Mouse (Mus musculus) midbrain, embryonic 12.5 days (tissue): ENCODE data around the gene Hbb-y. TPM values are rescaled to one million over a fixed set of nuclear protein-coding genes. Genes with fewer than 3 reads are reported as not detected.
"Not testable (repeated sequence)": the region's sequence is repeated elsewhere in the genome, so short reads cannot be mapped to it uniquely, and the experiment has no call there.

ENCODE experiments used
- ATAC-seq: fragments of 200-750 bp; cut with Nextera tagmentation; 2 replicates; pipeline ENCODE4 v1.8.0; 2017; ENCODE audit warnings: low read depth, moderate TSS enrichment, moderate library complexity; ENCODE audit not compliant: low FRiP score
- H3K27ac ChIP-seq: fragments of 300-500 bp; sonication (generic); replicated peaks from 2 replicates; pipeline ENCODE4 v1.5.1; 2016; ENCODE audit warnings: mild to moderate bottlenecking
- H3K27me3 ChIP-seq: fragments of 300-500 bp; sonication (generic); 2 replicates; pipeline ENCODE4 v1.6.1; 2016; ENCODE audit warnings: mild to moderate bottlenecking
- H3K36me3 ChIP-seq: fragments of 300-500 bp; sonication (generic); 2 replicates; pipeline ENCODE4 v1.6.1; 2016
- H3K4me1 ChIP-seq: fragments of 300-500 bp; sonication (generic); 2 replicates; pipeline ENCODE4 v1.6.1; 2016
- H3K4me2 ChIP-seq: fragments of 300-500 bp; sonication (generic); replicated peaks from 2 replicates; pipeline ENCODE4 v1.6.1; 2016; ENCODE audit warnings: mild to moderate bottlenecking, moderate library complexity
- H3K4me3 ChIP-seq: fragments of 300-500 bp; sonication (generic); 2 replicates; pipeline ENCODE4 v1.5.1; 2016; ENCODE audit warnings: mild to moderate bottlenecking
- H3K9ac ChIP-seq: fragments of 300-500 bp; sonication (generic); replicated peaks from 2 replicates; pipeline ENCODE4 v1.6.1; 2016; ENCODE audit warnings: mild to moderate bottlenecking, moderate library complexity
- H3K9me3 ChIP-seq: fragments of 300-500 bp; sonication (generic); 2 replicates; pipeline ENCODE4 v1.6.1; 2016; ENCODE audit warnings: mild to moderate bottlenecking
- WGBS: fragments of 180-500 bp; shearing (Covaris S2); methylation state at CpG from one replicate; pipeline ENCODE4 v1.1.7; 2016; 5-methylcytosine and 5-hydroxymethylcytosine counted together
- polyA plus RNA-seq: library from polyadenylated mRNA; unstranded; fragments of >200 nt; fragmentation: Nextera tagmentation; extraction: Ambion mirVana; gene quantifications from 2 replicates; pipeline ENCODE4 v1.2.1, GENCODE M21; 2016

Hbb-y gene
- polyA plus RNA-seq, 1 experiment from 2014 or later, result 9,167 TPM

- no peak overlapping the region for H3K4me3 ChIP-seq
- no peak overlapping the region for H3K4me2 ChIP-seq
- H3K36me3 ChIP-seq, result no peaks in the 10 kb centered on the region
- no peak overlapping the region for H3K27ac ChIP-seq
- no peaks in the 10 kb centered on the region for H3K4me1 ChIP-seq
- H3K27me3 ChIP-seq, result no peaks in the 10 kb centered on the region
- H3K9ac ChIP-seq, result no peak overlapping the region
- ATAC-seq, result no peak
- H3K9me3 ChIP-seq, result no peaks in the 10 kb centered on the region
- 90% methylated on average over 1 of the region's 1 CpGs for WGBS
These were observed 41.7 kb downstream of the Hbb-y start for GRCm38 (mm10) chr7:103811223-103811845.

GRCm38 (mm10) chr7:103810746-103811145, 42.3 kb downstream of the Hbb-y start:
- Histone ChIP-seq H3K9ac (no peak overlapping the region), H3K27ac (no peak overlapping the region), H3K4me3 (no peak overlapping the region), H3K36me3 (no peaks in the 10 kb centered on the region), H3K4me2 (no peak overlapping the region), H3K27me3 (no peaks in the 10 kb centered on the region), H3K4me1 (no peaks in the 10 kb centered on the region), H3K9me3 (no peaks in the 10 kb centered on the region)
- ATAC-seq, result no peak
- WGBS, result 82% methylated on average over 3 of the region's 3 CpGs

GRCm38 (mm10) chr7:103810296-103810695, 42.7 kb downstream of the Hbb-y start:
- no peaks in the 10 kb centered on the region for H3K36me3 ChIP-seq
- WGBS, result 86% methylated on average over 1 of the region's 1 CpGs
- H3K9ac ChIP-seq, result no peak overlapping the region
- no peak overlapping the region for H3K27ac ChIP-seq
- H3K9me3 ChIP-seq, result no peaks in the 10 kb centered on the region
- H3K4me1 ChIP-seq, result no peaks in the 10 kb centered on the region
- no peak for ATAC-seq
- H3K27me3 ChIP-seq, result no peaks in the 10 kb centered on the region
- no peak overlapping the region for H3K4me2 ChIP-seq
- no peak overlapping the region for H3K4me3 ChIP-seq

DNA sequence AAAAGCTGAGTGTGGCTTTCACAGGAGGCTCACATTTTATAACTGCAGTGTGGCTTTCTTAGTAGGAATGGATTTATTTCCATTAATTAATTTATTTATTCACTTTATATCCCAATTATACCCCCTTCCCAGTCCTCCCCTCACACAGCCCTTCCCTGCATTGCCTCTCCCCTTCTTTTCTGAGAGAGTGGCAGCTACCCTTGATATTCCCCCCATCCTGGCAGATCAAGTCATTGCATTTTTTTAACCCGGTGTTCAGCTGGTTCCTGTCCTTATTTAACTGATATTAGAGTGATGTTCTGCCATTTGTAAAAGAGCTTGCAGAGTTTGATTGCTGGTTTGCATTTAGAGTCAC, 43.2 kb downstream of the Hbb-y start:
- WGBS, result 79% methylated on average over 1 of the region's 1 CpGs
- Histone ChIP-seq H3K27ac (no peak overlapping the region), H3K4me1 (no peaks in the 10 kb centered on the region), H3K4me3 (no peak overlapping the region), H3K4me2 (no peak overlapping the region), H3K36me3 (no peaks in the 10 kb centered on the region), H3K27me3 (no peaks in the 10 kb centered on the region), H3K9ac (no peak overlapping the region), H3K9me3 (no peaks in the 10 kb centered on the region)
- ATAC-seq, result no peak

DNA sequence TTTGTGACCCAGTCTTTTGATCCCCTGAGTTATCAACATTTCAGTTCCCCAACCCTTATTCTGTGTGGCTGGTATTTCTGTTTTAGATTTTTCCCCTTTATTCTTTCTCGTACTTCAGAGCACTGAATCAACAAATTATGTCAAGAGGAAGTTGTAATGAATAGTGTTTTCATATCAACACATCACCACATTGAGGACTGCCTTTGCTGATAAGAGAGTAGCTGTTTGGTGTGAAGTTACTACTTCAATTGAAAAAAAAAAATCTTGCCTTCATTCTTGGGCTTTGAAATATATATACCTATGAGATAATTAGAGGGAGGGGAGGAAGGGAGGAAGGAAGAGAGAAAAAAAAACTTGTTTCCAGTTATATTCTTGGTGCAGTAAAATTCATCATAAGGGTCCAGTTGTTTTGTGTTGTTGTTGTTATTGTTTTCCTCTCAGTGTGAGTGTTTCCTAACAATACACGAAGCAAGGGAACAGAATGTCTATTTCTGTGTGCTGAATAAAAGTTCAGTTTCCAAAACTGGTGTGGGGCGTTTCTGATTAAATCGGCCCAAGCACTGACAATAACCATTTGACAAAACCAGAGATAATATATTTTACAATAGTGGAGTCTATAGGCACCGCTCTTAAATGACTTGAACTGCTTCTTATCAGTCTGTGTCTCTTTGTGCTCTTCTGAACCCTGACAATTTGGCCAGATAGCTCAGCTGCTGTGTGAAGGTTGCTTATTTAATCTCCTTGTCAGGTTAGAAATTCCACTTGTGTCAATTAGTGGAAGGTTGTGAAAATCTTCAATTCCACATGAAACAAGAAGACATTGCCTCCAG, 43.8 kb downstream of the Hbb-y start:
- 71% methylated on average over 5 of the region's 5 CpGs for WGBS
- no peaks in the 10 kb centered on the region for H3K36me3 ChIP-seq
- H3K27ac ChIP-seq, result no peak overlapping the region
- no peak overlapping the region for H3K4me2 ChIP-seq
- H3K9me3 ChIP-seq, result no peaks in the 10 kb centered on the region
- no peak for ATAC-seq
- no peak overlapping the region for H3K4me3 ChIP-seq
- no peaks in the 10 kb centered on the region for H3K27me3 ChIP-seq
- no peak overlapping the region for H3K9ac ChIP-seq
- no peaks in the 10 kb centered on the region for H3K4me1 ChIP-seq

- H3K9me3 ChIP-seq, H3K4me2 ChIP-seq, H3K27ac ChIP-seq, H3K27me3 ChIP-seq, H3K4me3 ChIP-seq, ATAC-seq, H3K36me3 ChIP-seq, H3K9ac ChIP-seq, H3K4me1 ChIP-seq: not testable (repeated sequence)
- 71% methylated on average over 2 of the region's 2 CpGs for WGBS
These were observed 44.9 kb downstream of the Hbb-y start for GRCm38 (mm10) chr7:103808120-103808519.

DNA sequence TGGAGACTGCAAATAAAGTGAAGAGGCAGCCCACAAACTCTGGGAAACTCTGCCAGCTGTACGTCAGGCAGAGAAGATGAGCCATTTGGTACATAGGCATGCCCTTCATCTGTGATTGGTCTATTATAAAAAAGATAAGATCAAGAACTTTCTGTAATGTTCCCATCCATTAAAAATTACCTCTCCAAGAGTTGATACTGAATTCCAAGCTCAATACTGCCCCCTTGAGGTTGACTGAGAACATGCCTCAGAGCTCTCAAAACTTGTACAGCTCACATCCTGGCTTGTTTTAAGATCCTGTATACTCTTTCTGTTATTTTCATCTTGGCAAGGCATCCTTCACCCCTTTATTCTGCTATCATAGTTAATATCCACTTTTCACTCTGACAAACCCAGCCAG, 46.2 kb downstream of the Hbb-y start:
- no peaks in the 10 kb centered on the region for H3K4me1 ChIP-seq
- no peak for ATAC-seq
- no peak overlapping the region for H3K4me2 ChIP-seq
- WGBS, result 74% methylated on average over 1 of the region's 1 CpGs
- H3K27ac ChIP-seq, result no peak overlapping the region
- no peaks in the 10 kb centered on the region for H3K36me3 ChIP-seq
- no peak overlapping the region for H3K4me3 ChIP-seq
- H3K9me3 ChIP-seq, result no peaks in the 10 kb centered on the region
- H3K27me3 ChIP-seq, result no peaks in the 10 kb centered on the region
- no peak overlapping the region for H3K9ac ChIP-seq

Other genes with a start within 250 kb of the Hbb-y start
- gene Olfr620, start 240.7 kb downstream of the Hbb-y start, polyA plus RNA-seq, result not detected in 2 replicates
- not detected in 2 replicates for gene Olfr622, start 210.5 kb downstream of the Hbb-y start, polyA plus RNA-seq
- gene Olfr623, start 189.5 kb downstream of the Hbb-y start, polyA plus RNA-seq, result not detected in 2 replicates
- not detected in 2 replicates for gene Olfr624, start 182.0 kb downstream of the Hbb-y start, polyA plus RNA-seq
- gene Olfr625-ps1, start 170.5 kb downstream of the Hbb-y start, polyA plus RNA-seq, result not detected in 2 replicates
- gene Olfr243, start 138.5 kb downstream of the Hbb-y start, polyA plus RNA-seq, result not detected in 2 replicates
- gene Olfr628, start 122.8 kb downstream of the Hbb-y start, polyA plus RNA-seq, result not detected in 2 replicates
- gene Olfr629, start 108.3 kb downstream of the Hbb-y start, polyA plus RNA-seq, result not detected in 2 replicates
- gene Olfr630, start 95.9 kb downstream of the Hbb-y start, polyA plus RNA-seq, result not detected in 2 replicates
- gene Olfr69, start 81.6 kb downstream of the Hbb-y start, polyA plus RNA-seq, result not detected in 2 replicates
- not detected in 2 replicates for gene Olfr68, start 73.5 kb downstream of the Hbb-y start, polyA plus RNA-seq
- gene Olfr67, start 61.4 kb downstream of the Hbb-y start, polyA plus RNA-seq, result not detected in 2 replicates
- gene Hbb-bt, start 39.2 kb downstream of the Hbb-y start, polyA plus RNA-seq, result 769 and 928 TPM in 2 replicates
- gene Hbb-bs, start 25.1 kb downstream of the Hbb-y start, polyA plus RNA-seq, result 643 and 809 TPM in 2 replicates
- gene Hbb-bh2, start 12.7 kb downstream of the Hbb-y start, polyA plus RNA-seq, result not detected in 2 replicates
- 623 and 675 TPM in 2 replicates for gene Hbb-bh1, start 10.1 kb downstream of the Hbb-y start, polyA plus RNA-seq
- gene Olfr66, start 33.0 kb upstream of the Hbb-y start, polyA plus RNA-seq, result not detected in 2 replicates
- not detected in 2 replicates for gene Olfr64, start 41.3 kb upstream of the Hbb-y start, polyA plus RNA-seq
- not detected in 2 replicates for gene Olfr65, start 50.3 kb upstream of the Hbb-y start, polyA plus RNA-seq
- gene Olfr631, start 75.6 kb upstream of the Hbb-y start, polyA plus RNA-seq, result not detected in 2 replicates
- not detected in 2 replicates for gene Olfr632, start 81.1 kb upstream of the Hbb-y start, polyA plus RNA-seq
- not detected in 2 replicates for gene Olfr633, start 91.2 kb upstream of the Hbb-y start, polyA plus RNA-seq
- not detected in 2 replicates for gene Olfr635, start 117.9 kb upstream of the Hbb-y start, polyA plus RNA-seq
- gene Olfr638, start 145.5 kb upstream of the Hbb-y start, polyA plus RNA-seq, result not detected in 2 replicates
- gene Olfr639, start 164.1 kb upstream of the Hbb-y start, polyA plus RNA-seq, result 0.04 TPM in 1 of 2 replicates, not detected in the other
- not detected in 2 replicates for gene Olfr640, start 172.4 kb upstream of the Hbb-y start, polyA plus RNA-seq
- gene Olfr641, start 182.2 kb upstream of the Hbb-y start, polyA plus RNA-seq, result not detected in 2 replicates
- not detected in 2 replicates for gene Olfr642, start 199.4 kb upstream of the Hbb-y start, polyA plus RNA-seq
- gene 4930516K23Rik, start 208.2 kb upstream of the Hbb-y start, polyA plus RNA-seq, result not detected in 2 replicates
- not detected in 2 replicates for gene Olfr644, start 218.7 kb upstream of the Hbb-y start, polyA plus RNA-seq
- not detected in 2 replicates for gene Olfr645, start 232.2 kb upstream of the Hbb-y start, polyA plus RNA-seq